Mouse (Mus musculus) ES-CJ7 (cell line): ENCODE results near the gene Chd1l.

Experiments
- DNase-seq: peaks from one replicate; pipeline ENCODE4 v3.0.0; 2011; ENCODE audit warnings: low read depth, low spot score

Gene Chd1l

GRCm38 (mm10) chr3:97617899-97618298 lies 7.9 kb upstream of the Chd1l start:
- DNase-seq = no peak

- DNase-seq = no peak
Observed at GRCm38 (mm10) chr3:97617091-97617825, 7.3 kb upstream of the Chd1l start.

GRCm38 (mm10) chr3:97615933-97616332 lies 5.9 kb upstream of the Chd1l start:
- DNase-seq = no peak

- no peak for DNase-seq
Observed at GRCm38 (mm10) chr3:97615154-97615553, 5.2 kb upstream of the Chd1l start.

GRCm38 (mm10) chr3:97611021-97611420 lies 1.0 kb upstream of the Chd1l start:
- no peak for DNase-seq

GRCm38 (mm10) chr3:97609201-97609844 lies 680 bp downstream of the Chd1l start:
- peak; percentile 80 for DNase-seq

- no peak for DNase-seq
Observed at GRCm38 (mm10) chr3:97600050-97600832, 9.8 kb downstream of the Chd1l start.

GRCm38 (mm10) chr3:97596796-97597195 lies 13.2 kb downstream of the Chd1l start:
- no peak for DNase-seq

- no peak for DNase-seq
Observed at GRCm38 (mm10) chr3:97595066-97595465, 14.9 kb downstream of the Chd1l start.

- DNase-seq = no peak
Observed at GRCm38 (mm10) chr3:97594140-97594539, 15.9 kb downstream of the Chd1l start.

GRCm38 (mm10) chr3:97593089-97593488 lies 16.9 kb downstream of the Chd1l start:
- no peak for DNase-seq

GRCm38 (mm10) chr3:97590699-97591098 lies 19.3 kb downstream of the Chd1l start:
- peak; percentile 14 for DNase-seq

- DNase-seq = no peak
Observed at GRCm38 (mm10) chr3:97587656-97588055, 22.3 kb downstream of the Chd1l start.

GRCm38 (mm10) chr3:97585383-97586160 lies 24.4 kb downstream of the Chd1l start:
- peak; percentile 81 for DNase-seq

GRCm38 (mm10) chr3:97573807-97574206 lies 36.2 kb downstream of the Chd1l start:
- DNase-seq = no peak

GRCm38 (mm10) chr3:97564588-97564987 lies 45.4 kb downstream of the Chd1l start:
- no peak for DNase-seq

- no peak for DNase-seq
Observed at GRCm38 (mm10) chr3:97558554-97558953, 51.4 kb downstream of the Chd1l start.

- peak; percentile 94 for DNase-seq
Observed at GRCm38 (mm10) chr3:97546205-97546604, 63.8 kb downstream of the Chd1l start.

GRCm38 (mm10) chr3:97540171-97540570 lies 69.8 kb downstream of the Chd1l start:
- peak; percentile 91 for DNase-seq

GRCm38 (mm10) chr3:97538634-97539033 lies 71.4 kb downstream of the Chd1l start:
- DNase-seq = no peak

GRCm38 (mm10) chr3:97537006-97537405 lies 73.0 kb downstream of the Chd1l start:
- peak; percentile 76 for DNase-seq

- DNase-seq = peak; percentile 46
Observed at GRCm38 (mm10) chr3:97535660-97536059, 74.3 kb downstream of the Chd1l start.
